Comparison of ENCODE assay signal across 17 mouse cellular contexts in genomic region chr6:145942263-145942966, GRCm38 (mm10). TPM values are rescaled to one million over a fixed set of nuclear protein-coding genes. Genes with fewer than 3 reads are reported as not detected.
"Had no signal": no experiment of that assay in that cellular context is flagged by ENCODE, and none has a peak within 500 bp of the region (broad histone marks: within the 10 kb centered on the region; RNA-seq: fewer than 3 reads in every experiment).

No protein-coding gene starts in this region.

- H3K27me3 ChIP-seq: limb, embryonic 15.5 days; liver, embryonic 12.5 days; neural tube, embryonic 15.5 days had no signal

- H3K9me3 ChIP-seq: limb, embryonic 15.5 days; liver, embryonic 12.5 days; midbrain, embryonic 10.5 days; neural tube, embryonic 15.5 days had no signal

- ATAC-seq: liver, embryonic 12.5 days had no signal

- H3K27ac ChIP-seq: limb, embryonic 15.5 days; liver, embryonic 12.5 days; midbrain, embryonic 10.5 days; neural tube, embryonic 15.5 days had no signal

- H3K9ac ChIP-seq: limb, embryonic 15.5 days; liver, embryonic 12.5 days; lung, embryonic 14.5 days; neural tube, embryonic 15.5 days had no signal

- H3K4me1 ChIP-seq: liver, embryonic 12.5 days; midbrain, embryonic 10.5 days; neural tube, embryonic 15.5 days had no signal

- H3K4me3 ChIP-seq: limb, embryonic 15.5 days; liver, embryonic 12.5 days; midbrain, embryonic 10.5 days; myocyte; neural tube, embryonic 15.5 days had no signal

- H3K36me3 ChIP-seq: limb, embryonic 15.5 days; liver, embryonic 12.5 days; midbrain, embryonic 10.5 days; neural tube, embryonic 15.5 days had no signal

- DNase-seq: kidney, postnatal 14 days; left cerebral cortex, postnatal 4 days; lung, embryonic 14.5 days; lung, postnatal 10 days; lung, postnatal 4 days; midbrain, embryonic 14.5 days; retina, postnatal 1 day; right cerebral cortex, postnatal 4 days; spleen, adult 18-20 months; thymus, adult 18-20 months; thymus, postnatal 14 days had no signal

- H3K4me2 ChIP-seq: limb, embryonic 15.5 days; liver, embryonic 12.5 days; lung, embryonic 14.5 days; neural tube, embryonic 15.5 days had no signal

RNA-seq across cellular contexts. Expression of gene Sspn, which starts 11.0 kb away (rescaled TPM):
- total RNA-seq: megakaryocyte, adult 5-6 weeks had no signal
